Mouse (Mus musculus) embryonic facial prominence, embryonic 15.5 days (tissue): ENCODE measurements around the gene Arl5a. TPM values are rescaled to one million over a fixed set of nuclear protein-coding genes. Genes with fewer than 3 reads are reported as not detected.

Source experiments
- ATAC-seq: fragments of 200-750 bp; cut with Nextera tagmentation; 2 replicates; pipeline ENCODE4 v1.8.0; 2017; ENCODE audit warnings: low read depth, moderate TSS enrichment; ENCODE audit not compliant: insufficient number of reproducible peaks, low FRiP score, low TSS enrichment
- H3K27ac ChIP-seq: fragments of 300-500 bp; sonication (generic); replicated peaks from 2 replicates; pipeline ENCODE4 v1.5.1; 2015; ENCODE audit warnings: mild to moderate bottlenecking, inconsistent platforms
- H3K27me3 ChIP-seq: fragments of 300-500 bp; sonication (generic); 2 replicates; pipeline ENCODE4 v1.6.1; 2015; ENCODE audit warnings: inconsistent platforms
- H3K36me3 ChIP-seq: fragments of 300-500 bp; sonication (generic); 2 replicates; pipeline ENCODE4 v1.6.1; 2015; ENCODE audit warnings: mild to moderate bottlenecking, inconsistent platforms
- H3K4me1 ChIP-seq: fragments of 300-500 bp; sonication (generic); 2 replicates; pipeline ENCODE4 v1.6.1; 2015; ENCODE audit warnings: inconsistent platforms
- H3K4me2 ChIP-seq: fragments of 300-500 bp; sonication (generic); replicated peaks from 2 replicates; pipeline ENCODE4 v1.6.1; 2015; ENCODE audit warnings: mild to moderate bottlenecking, inconsistent platforms
- H3K4me3 ChIP-seq: fragments of 300-500 bp; sonication (generic); replicated peaks from 2 replicates; pipeline ENCODE4 v1.5.1; 2015; ENCODE audit warnings: mild to moderate bottlenecking, inconsistent platforms
- H3K9ac ChIP-seq: fragments of 300-500 bp; sonication (generic); 2 replicates; pipeline ENCODE4 v1.6.1; 2015; ENCODE audit warnings: inconsistent platforms
- H3K9me3 ChIP-seq: fragments of 300-500 bp; sonication (generic); replicated peaks from 2 replicates; pipeline ENCODE4 v1.6.1; 2016; ENCODE audit warnings: inconsistent platforms
- WGBS: fragments of 180-500 bp; shearing (Covaris S2); methylation state at CpG from one replicate; pipeline ENCODE4 v1.1.7; 2015; 5-methylcytosine and 5-hydroxymethylcytosine counted together
- polyA plus RNA-seq: library from polyadenylated mRNA; unstranded; fragments of >200 nt; fragmentation: Nextera tagmentation; extraction: Ambion mirVana; gene quantifications from 2 replicates; pipeline ENCODE4 v1.2.1, GENCODE M21; 2015

Arl5a gene
- polyA plus RNA-seq, 1 experiment from 2014 or later, result 39.6 TPM

DNA sequence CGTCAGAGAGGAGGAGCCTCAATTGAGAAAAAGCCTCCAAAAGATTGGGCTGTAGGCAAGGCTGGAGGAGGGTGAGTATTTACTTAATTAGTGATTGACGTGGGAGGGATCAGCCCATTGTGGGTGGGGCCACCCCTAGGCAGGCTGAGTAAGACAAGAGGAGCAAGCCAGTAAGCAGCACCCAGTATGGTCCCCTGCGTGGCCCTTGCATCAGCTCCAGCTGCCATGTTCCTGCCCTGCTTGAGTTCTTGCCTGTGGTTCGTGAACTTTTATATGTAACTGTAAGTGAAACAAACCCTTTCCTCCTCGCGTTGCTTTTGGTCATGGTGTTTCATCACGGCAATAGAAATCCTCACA, 46.3 kb downstream of the Arl5a start, which contains the start of gene Neb:
Gene Neb, minus strand, starts transcription at position 27 of the 357 bp plus-strand sequence.
- Histone ChIP-seq H3K9ac (no peak within 1 kb of the TSS), H3K4me1 (no peaks in the 10 kb centered on the region), H3K27ac (no peak within 1 kb of the TSS), H3K36me3 (no peaks in the 10 kb centered on the region), H3K4me3 (0 out of 2 replicates have a peak within 1 kb of the TSS, but pooled peaks have one; percentile 12), H3K9me3 (no peaks in the 10 kb centered on the region), H3K27me3 (no peaks in the 10 kb centered on the region), H3K4me2 (0 out of 2 replicates have a peak within 1 kb of the TSS, but pooled peaks have one; percentile 8)
- 51% methylated on average over 7 of the region's 7 CpGs for WGBS
- ATAC-seq, result peak; percentile 70; the same call in 1 of the 2 replicates

GRCm38 (mm10) chr2:52377706-52378447, 46.8 kb downstream of the Arl5a start:
- 0 out of 2 replicates have a peak overlapping the region, but pooled peaks have one; percentile 12 for H3K4me3 ChIP-seq
- H3K9ac ChIP-seq, result no peak overlapping the region
- H3K9me3 ChIP-seq, result no peaks in the 10 kb centered on the region
- no peaks in the 10 kb centered on the region for H3K4me1 ChIP-seq
- H3K27ac ChIP-seq, result no peak overlapping the region
- ATAC-seq, result no peak
- H3K4me2 ChIP-seq, result 0 out of 2 replicates have a peak overlapping the region, but pooled peaks have one; percentile 8
- WGBS, result 55% methylated on average over 13 of the region's 13 CpGs
- no peaks in the 10 kb centered on the region for H3K36me3 ChIP-seq
- no peaks in the 10 kb centered on the region for H3K27me3 ChIP-seq

DNA sequence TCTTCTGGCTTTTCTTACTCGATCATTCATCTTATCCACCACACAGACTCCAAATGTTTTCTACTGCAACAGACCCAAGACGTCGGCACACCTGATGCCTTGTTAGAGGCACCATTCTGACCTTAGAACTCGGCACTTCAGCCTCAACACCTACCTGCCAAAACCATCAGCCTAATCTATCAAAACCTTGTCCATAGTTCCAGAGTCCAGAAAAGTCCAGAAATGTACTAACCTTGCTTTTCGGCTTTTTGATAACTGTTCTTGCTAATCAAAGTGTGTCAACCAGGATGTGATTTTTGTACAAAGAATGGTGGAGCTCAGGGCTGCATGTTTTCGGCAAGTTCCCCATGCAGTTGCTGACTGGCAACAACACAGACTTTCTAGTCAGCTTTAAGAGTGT, 50.0 kb downstream of the Arl5a start:
- Histone ChIP-seq H3K4me2 (no peak overlapping the region), H3K9me3 (no peaks in the 10 kb centered on the region), H3K9ac (no peak overlapping the region), H3K27ac (no peak overlapping the region), H3K4me3 (no peak overlapping the region), H3K4me1 (no peaks in the 10 kb centered on the region), H3K27me3 (no peaks in the 10 kb centered on the region), H3K36me3 (no peaks in the 10 kb centered on the region)
- ATAC-seq, result no peak
- WGBS, result 92% methylated on average over 6 of the region's 6 CpGs

GRCm38 (mm10) chr2:52372480-52372879, 52.2 kb downstream of the Arl5a start:
- H3K9me3 ChIP-seq, result no peaks in the 10 kb centered on the region
- no peak overlapping the region for H3K4me3 ChIP-seq
- no peaks in the 10 kb centered on the region for H3K4me1 ChIP-seq
- no peak overlapping the region for H3K27ac ChIP-seq
- no peaks in the 10 kb centered on the region for H3K36me3 ChIP-seq
- ATAC-seq, result no peak
- no peak overlapping the region for H3K9ac ChIP-seq
- no peak overlapping the region for H3K4me2 ChIP-seq
- 77% methylated on average over 6 of the region's 6 CpGs for WGBS
- no peaks in the 10 kb centered on the region for H3K27me3 ChIP-seq

DNA sequence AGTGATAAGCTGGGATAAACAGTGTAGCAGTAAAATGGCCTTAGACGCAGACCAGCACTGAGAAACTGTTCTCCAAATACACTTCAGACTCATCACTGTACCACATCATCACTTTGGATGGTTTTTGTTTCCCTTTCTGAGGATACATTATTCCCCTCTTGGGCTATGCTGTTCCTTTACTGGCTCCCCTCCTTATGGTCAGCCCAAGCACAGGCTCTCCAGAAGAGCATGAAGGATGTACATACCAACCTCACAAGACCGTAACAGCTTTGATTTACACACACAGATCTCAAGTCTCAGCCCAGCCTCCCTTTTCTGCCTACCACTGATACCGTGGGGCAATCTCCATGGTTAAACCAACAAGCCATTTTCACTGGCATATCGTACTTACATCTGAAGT, 52.6 kb downstream of the Arl5a start:
- Histone ChIP-seq H3K9ac (no peak overlapping the region), H3K4me3 (no peak overlapping the region), H3K27ac (no peak overlapping the region), H3K36me3 (no peaks in the 10 kb centered on the region), H3K27me3 (no peaks in the 10 kb centered on the region), H3K9me3 (no peaks in the 10 kb centered on the region), H3K4me1 (no peaks in the 10 kb centered on the region), H3K4me2 (no peak overlapping the region)
- no peak for ATAC-seq
- 83% methylated on average over 4 of the region's 4 CpGs for WGBS

DNA sequence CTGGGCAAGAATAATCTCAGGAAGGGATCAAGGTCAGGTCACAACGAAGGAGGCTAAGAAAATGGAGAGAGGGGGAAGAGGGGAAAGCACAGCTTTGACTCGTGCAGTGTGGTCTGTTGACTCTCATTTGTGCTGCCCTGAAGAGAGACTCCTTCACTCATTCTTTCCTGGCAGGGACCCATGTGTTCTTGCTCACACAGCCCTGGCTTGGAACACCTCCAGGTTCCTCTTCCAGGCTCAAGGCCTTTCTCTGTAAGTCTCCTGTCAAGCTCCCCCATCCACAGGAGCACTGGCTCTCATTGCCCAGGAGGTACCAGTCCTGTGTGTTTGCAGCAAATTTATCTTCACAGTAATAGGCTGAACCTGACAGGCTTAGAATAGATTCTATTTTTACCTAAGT, 53.6 kb downstream of the Arl5a start:
- no peak for ATAC-seq
- Histone ChIP-seq H3K27ac (no peak overlapping the region), H3K36me3 (no peaks in the 10 kb centered on the region), H3K27me3 (no peaks in the 10 kb centered on the region), H3K4me1 (no peaks in the 10 kb centered on the region), H3K4me2 (no peak overlapping the region), H3K4me3 (no peak overlapping the region), H3K9me3 (no peaks in the 10 kb centered on the region), H3K9ac (no peak overlapping the region)
- 45% methylated on average over 2 of the region's 2 CpGs for WGBS

DNA sequence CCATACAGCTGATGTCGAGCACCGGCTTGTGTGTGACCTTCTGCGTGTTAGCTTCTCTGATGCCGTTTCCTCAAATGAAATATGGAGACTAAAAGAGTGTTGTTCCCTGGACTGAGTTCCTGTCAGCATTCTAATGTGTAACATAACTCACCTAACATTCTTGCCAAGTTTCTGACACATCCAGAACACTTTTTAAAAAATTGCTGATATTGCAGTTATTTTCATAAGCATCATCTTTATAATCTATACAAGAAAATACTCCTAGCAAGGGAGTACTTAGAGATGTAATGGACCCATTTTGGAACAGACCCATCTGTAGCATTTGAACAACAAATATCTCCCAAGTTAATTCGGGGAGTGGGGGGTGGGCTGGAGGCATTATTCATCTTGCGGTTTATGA, 55.1 kb downstream of the Arl5a start:
- no peak overlapping the region for H3K4me2 ChIP-seq
- no peak overlapping the region for H3K27ac ChIP-seq
- 77% methylated on average over 6 of the region's 6 CpGs for WGBS
- H3K4me1 ChIP-seq, result no peaks in the 10 kb centered on the region
- H3K9me3 ChIP-seq, result no peaks in the 10 kb centered on the region
- no peak overlapping the region for H3K9ac ChIP-seq
- ATAC-seq, result no peak
- no peak overlapping the region for H3K4me3 ChIP-seq
- no peaks in the 10 kb centered on the region for H3K36me3 ChIP-seq
- H3K27me3 ChIP-seq, result no peaks in the 10 kb centered on the region

DNA sequence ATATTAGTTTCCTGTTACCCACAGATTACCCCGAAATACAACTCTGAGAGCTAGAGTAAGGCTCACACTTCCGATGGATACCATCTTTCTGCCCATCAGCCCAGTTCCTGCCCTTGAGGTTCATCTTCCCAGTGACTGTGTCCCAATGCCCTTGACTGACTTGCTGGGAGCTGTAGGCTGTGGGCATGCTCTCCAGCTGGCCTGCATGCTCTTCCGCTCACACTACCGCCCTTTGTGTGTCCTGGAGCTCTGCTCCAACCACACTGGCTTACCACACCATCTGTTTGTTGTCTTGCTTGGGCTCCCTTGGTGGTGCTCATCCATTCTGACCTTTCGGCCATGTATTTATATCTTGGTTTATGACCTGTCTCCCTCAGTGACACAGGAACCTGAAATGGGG, 57.0 kb downstream of the Arl5a start:
- 80% methylated on average over 5 of the region's 5 CpGs for WGBS
- Histone ChIP-seq H3K27me3 (no peaks in the 10 kb centered on the region), H3K4me3 (no peak overlapping the region), H3K9me3 (no peaks in the 10 kb centered on the region), H3K27ac (no peak overlapping the region), H3K4me2 (no peak overlapping the region), H3K9ac (no peak overlapping the region), H3K4me1 (no peaks in the 10 kb centered on the region), H3K36me3 (no peaks in the 10 kb centered on the region)
- ATAC-seq, result no peak

- Histone ChIP-seq H3K27ac (no peak overlapping the region), H3K4me1 (no peaks in the 10 kb centered on the region), H3K9ac (no peak overlapping the region), H3K4me3 (no peak overlapping the region), H3K27me3 (no peaks in the 10 kb centered on the region), H3K36me3 (no peaks in the 10 kb centered on the region), H3K9me3 (no peaks in the 10 kb centered on the region), H3K4me2 (no peak overlapping the region)
- WGBS, result 54% methylated on average over 13 of the region's 13 CpGs
- no peak for ATAC-seq
Observed at GRCm38 (mm10) chr2:52367248-52367647, 57.5 kb downstream of the Arl5a start.

DNA sequence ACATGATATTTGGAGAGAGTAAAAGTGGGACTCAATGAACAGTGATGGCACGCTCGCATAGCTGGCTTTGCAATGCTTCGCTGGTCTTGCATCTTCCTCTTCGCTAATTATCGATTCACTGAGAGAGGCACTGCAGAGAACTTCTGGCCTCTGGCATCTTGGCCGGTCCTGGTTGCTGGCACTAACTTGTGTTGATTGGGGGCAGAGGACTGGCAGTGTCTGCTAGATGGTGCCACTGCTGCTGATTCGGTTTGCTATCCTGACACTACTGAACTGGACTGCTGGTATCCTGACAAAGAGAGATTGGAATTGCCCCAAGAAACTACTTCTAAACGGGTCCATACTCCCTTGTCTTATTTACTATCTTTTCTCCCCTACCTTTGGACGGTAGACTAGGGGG, 63.6 kb downstream of the Arl5a start:
- H3K36me3 ChIP-seq, result no peaks in the 10 kb centered on the region

DNA sequence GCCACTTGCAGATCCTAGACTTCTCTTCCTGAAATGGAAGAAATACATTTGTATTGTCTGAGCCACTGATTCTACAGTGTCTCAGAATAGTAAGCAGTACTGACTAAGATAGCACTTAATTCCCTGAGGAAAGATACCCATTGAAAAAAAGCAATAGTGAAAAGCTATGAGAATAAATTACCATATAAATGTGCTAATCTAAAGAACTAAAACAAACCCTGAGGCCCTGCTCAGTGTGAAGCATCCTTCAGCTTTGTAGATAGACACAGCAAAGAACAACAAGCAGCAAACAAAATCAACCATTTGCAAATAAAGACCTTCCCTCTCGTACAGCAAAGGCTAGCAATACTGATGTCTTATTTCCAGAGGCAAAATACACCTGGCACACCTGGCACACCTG, 65.0 kb downstream of the Arl5a start:
- Histone ChIP-seq H3K36me3 (no peaks in the 10 kb centered on the region), H3K9me3 (no peaks in the 10 kb centered on the region), H3K27me3 (no peaks in the 10 kb centered on the region), H3K4me3 (no peak overlapping the region), H3K4me2 (no peak overlapping the region), H3K4me1 (no peaks in the 10 kb centered on the region), H3K9ac (no peak overlapping the region), H3K27ac (no peak overlapping the region)
- ATAC-seq, result no peak
- WGBS, result 70% methylated on average over 1 of the region's 1 CpGs

More for the DNA sequence above, 63.6 kb downstream of the Arl5a start:
- no peak overlapping the region for H3K27ac ChIP-seq
- WGBS, result 93% methylated on average over 9 of the region's 9 CpGs
- H3K4me3 ChIP-seq, result no peak overlapping the region
- H3K9me3 ChIP-seq, result no peaks in the 10 kb centered on the region
- H3K4me2 ChIP-seq, result no peak overlapping the region
- no peaks in the 10 kb centered on the region for H3K27me3 ChIP-seq
- ATAC-seq, result no peak
- no peak overlapping the region for H3K9ac ChIP-seq
- H3K4me1 ChIP-seq, result no peaks in the 10 kb centered on the region

DNA sequence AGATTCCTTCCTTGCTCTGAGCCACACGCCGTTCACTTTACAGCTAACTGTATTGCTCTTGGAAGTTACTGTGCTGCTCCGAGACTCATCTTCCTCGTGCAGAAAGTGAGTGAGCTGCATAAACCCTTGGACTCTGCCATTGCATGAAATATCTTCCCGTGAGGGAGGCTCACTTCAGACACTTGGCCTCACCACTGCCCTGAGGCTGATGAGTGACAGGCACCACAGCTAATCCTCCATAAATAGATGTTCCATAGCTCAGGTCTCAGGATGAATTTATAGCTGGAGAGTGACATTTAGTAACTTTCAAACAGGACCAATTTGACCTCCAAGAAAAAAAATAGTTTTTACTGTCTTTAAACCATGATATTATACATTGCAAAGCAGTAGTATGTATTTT, 66.5 kb downstream of the Arl5a start:
- Histone ChIP-seq H3K9ac (no peak overlapping the region), H3K4me3 (no peak overlapping the region), H3K4me1 (no peaks in the 10 kb centered on the region), H3K4me2 (no peak overlapping the region), H3K36me3 (no peaks in the 10 kb centered on the region), H3K9me3 (no peaks in the 10 kb centered on the region), H3K27ac (no peak overlapping the region), H3K27me3 (no peaks in the 10 kb centered on the region)
- 60% methylated on average over 5 of the region's 5 CpGs for WGBS
- no peak for ATAC-seq
